Mouse (Mus musculus) layer of hippocampus, postnatal 10 days (tissue): Measurements from ENCODE around the gene Aff3. TPM values are rescaled to one million over a fixed set of nuclear protein-coding genes. Genes with fewer than 3 reads are reported as not detected.

Experiments
- total RNA-seq, 2 experiments: library from RNA; stranded (reverse); gene quantifications; 2 replicates each; pipeline ENCODE4 v1.2.3; 2021

Aff3 gene
- total RNA-seq, 2 experiments from 2014 or later, result 98.4 to 103 TPM

Other genes starting within 250 kb of the Aff3 start
- gene Lonrf2, start 171.8 kb upstream of the Aff3 start, total RNA-seq, result 100 to 1,000 TPM; 122 TPM
- gene Chst10, start 233.2 kb upstream of the Aff3 start, total RNA-seq, result 10 to 100 TPM; 53.0 to 58.5 TPM